Mouse (Mus musculus): Measurements from ENCODE around the gene Pla2g12b.

Gene Pla2g12b

GRCm38 (mm10) chr10:59447546-59447945 lies 44.1 kb downstream of the Pla2g12b start:
- in situ Hi-C loops (cut with MboI; ENCODE audit: low pct_unique_long_range_greater_than_20kb in 1 of 2, low sequenced_read_pairs in 2 of 2, unreplicated experiment in 1 of 2): no loop called here

- in situ Hi-C loops (cut with MboI; ENCODE audit: low pct_unique_long_range_greater_than_20kb in 1 of 2, low sequenced_read_pairs in 2 of 2, unreplicated experiment in 1 of 2): no loop called here
These were observed 48.4 kb downstream of the Pla2g12b start for GRCm38 (mm10) chr10:59451839-59452238.

- in situ Hi-C loops (cut with MboI; ENCODE audit: low pct_unique_long_range_greater_than_20kb in 1 of 2, low sequenced_read_pairs in 2 of 2, unreplicated experiment in 1 of 2): no loop called here
These were observed 51.2 kb downstream of the Pla2g12b start for GRCm38 (mm10) chr10:59454631-59455030.

DNA sequence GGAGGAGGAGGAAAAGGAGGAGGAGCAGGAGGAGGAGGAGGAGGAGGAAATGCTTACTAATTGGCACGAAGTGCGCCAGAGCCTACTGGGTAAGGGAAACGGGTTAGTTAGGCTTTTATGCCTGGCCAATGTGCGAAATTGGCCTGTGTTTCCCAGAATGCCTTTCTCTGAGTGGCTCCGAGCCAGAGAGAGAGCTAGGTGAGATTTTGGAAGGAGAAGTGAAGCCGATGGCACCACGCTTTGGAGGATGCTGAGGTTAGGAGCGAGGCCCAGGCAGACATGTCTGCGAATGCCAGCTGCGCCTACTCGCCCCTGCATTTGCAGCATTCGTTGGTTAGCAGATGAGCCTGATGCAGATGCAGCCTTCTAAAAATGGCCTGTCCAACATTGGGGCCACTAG lies 56.3 kb downstream of the Pla2g12b start:
- in situ Hi-C loops (cut with MboI; ENCODE audit: low pct_unique_long_range_greater_than_20kb in 1 of 2, low sequenced_read_pairs in 2 of 2, unreplicated experiment in 1 of 2): no loop called here

DNA sequence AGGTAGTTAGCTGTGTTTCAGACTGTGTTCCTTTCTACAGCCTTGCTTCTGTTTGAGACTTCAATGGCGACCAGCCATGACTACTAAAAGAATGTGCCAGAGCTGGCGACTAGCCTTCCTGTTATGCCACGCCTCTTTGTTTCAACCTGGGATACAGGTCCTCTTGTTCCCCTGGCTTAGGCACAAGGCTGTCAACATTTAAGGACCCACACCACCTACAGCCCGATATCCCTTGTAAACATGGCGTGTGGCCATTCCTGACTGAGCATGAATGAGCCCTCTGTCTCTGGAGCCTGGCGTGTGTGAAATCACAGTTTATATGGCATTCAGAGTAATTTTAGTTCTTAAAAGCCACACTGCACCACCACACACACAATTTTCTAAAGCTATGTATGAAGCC lies 58.8 kb downstream of the Pla2g12b start:
- in situ Hi-C loops (cut with MboI; ENCODE audit: low pct_unique_long_range_greater_than_20kb in 1 of 2, low sequenced_read_pairs in 2 of 2, unreplicated experiment in 1 of 2): no loop called here

- in situ Hi-C loops (cut with MboI; ENCODE audit: low pct_unique_long_range_greater_than_20kb in 1 of 2, low sequenced_read_pairs in 2 of 2, unreplicated experiment in 1 of 2): no loop called here
These were observed 62.1 kb downstream of the Pla2g12b start for GRCm38 (mm10) chr10:59465546-59465945.

- in situ Hi-C loops (cut with MboI; ENCODE audit: low pct_unique_long_range_greater_than_20kb in 1 of 2, low sequenced_read_pairs in 2 of 2, unreplicated experiment in 1 of 2): no loop called here
These were observed 63.2 kb downstream of the Pla2g12b start for GRCm38 (mm10) chr10:59466626-59467025.

GRCm38 (mm10) chr10:59467297-59467696 lies 63.8 kb downstream of the Pla2g12b start:
- in situ Hi-C loops (cut with MboI; ENCODE audit: low pct_unique_long_range_greater_than_20kb in 1 of 2, low sequenced_read_pairs in 2 of 2, unreplicated experiment in 1 of 2): no loop called here

GRCm38 (mm10) chr10:59470451-59470850 lies 67.0 kb downstream of the Pla2g12b start:
- in situ Hi-C loops (cut with MboI; ENCODE audit: low pct_unique_long_range_greater_than_20kb in 1 of 2, low sequenced_read_pairs in 2 of 2, unreplicated experiment in 1 of 2): no loop called here
